Mouse (Mus musculus): ENCODE data around the gene Napb. TPM values are rescaled to one million over a fixed set of nuclear protein-coding genes. Genes with fewer than 3 reads are reported as not detected.

Napb gene
- polyA plus RNA-seq, 1 experiment from 2014 or later = 2.7 TPM

DNA sequence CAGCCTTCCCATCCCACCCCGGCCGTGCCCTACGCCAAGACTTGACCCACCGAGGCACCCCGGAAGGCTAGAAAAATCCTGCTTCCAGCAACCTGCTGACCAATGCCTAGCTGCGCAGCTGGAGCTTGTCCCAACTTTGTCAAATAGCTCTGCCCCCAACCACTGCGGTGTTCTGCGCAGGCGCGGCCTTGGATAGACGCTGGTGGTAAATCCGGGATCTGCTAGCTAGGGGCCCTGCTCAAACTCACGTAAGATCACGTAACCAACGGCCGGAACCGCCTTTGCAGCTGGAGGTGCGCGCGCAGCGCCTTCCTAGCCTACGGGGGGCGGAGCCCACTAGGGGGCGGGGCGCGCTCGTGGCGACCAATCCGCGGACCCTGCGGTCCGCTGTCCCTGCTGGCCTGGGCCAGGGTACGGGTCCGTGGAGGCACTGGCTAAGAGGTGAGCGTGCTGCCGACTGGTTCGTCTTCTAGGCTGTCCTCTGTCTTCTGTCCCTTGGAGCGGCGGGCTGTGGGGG is 51.4 kb downstream of the Napb start, which contains the start of gene Gzf1:
TSS of gene Gzf1 (plus strand) at position 249 of the 517 bp plus-strand sequence.
- Histone ChIP-seq H3K4me3 (ENCODE audit: low read length) (peak within 1 kb of the TSS; percentile 73), H3K9ac (ENCODE audit: low read depth, low read length) (peak within 1 kb of the TSS; percentile 79), H3K4me2 (replicated peaks; ENCODE audit: low read depth, low read length) (peak within 1 kb of the TSS; percentile 63), H3K4me1 (ENCODE audit: control insufficient read depth, insufficient read depth, low read length) (peaks cover 30% of the 10 kb centered on the region), H3K9me3 (ENCODE audit: control insufficient read depth, low read length) (no peaks in the 10 kb centered on the region), H3K36me3 (ENCODE audit: control insufficient read depth, insufficient read depth, low read length) (peaks cover 28% of the 10 kb centered on the region), H3K27ac (ENCODE audit: low read depth, low read length) (peak within 1 kb of the TSS; percentile 90), H3K27me3 (ENCODE audit: control insufficient read depth, insufficient read depth, low read length) (no peaks in the 10 kb centered on the region)
- WGBS = under 1% methylated on average over 36 of the region's 39 CpGs
- ATAC-seq (ENCODE audit: low FRiP score, low TSS enrichment) = peak; percentile 95

DNA sequence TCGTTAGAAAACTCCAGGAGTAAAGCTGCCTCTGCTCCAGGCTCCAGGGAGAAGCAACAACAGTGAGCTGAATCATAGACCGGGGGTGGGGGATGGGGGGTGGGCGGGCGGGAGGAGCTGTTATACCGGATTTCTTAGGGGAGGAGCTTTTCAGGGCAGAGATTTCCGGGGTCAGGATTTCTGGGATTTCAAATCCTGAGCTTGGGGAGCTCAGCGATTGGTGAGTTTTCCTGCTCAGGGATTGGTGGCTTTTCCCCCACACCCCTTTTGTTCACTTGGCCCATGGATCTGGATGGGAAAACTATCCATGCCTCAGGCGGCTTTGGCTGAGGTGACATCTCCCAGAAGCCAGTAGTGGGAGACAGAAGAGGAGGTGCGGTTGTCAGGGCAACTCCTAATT is 52.9 kb downstream of the Napb start:
- WGBS = 1% methylated on average over 9 of the region's 9 CpGs
- peak overlapping the region; percentile 63 for H3K4me2 ChIP-seq (replicated peaks; ENCODE audit: low read depth, low read length)
- no peaks in the 10 kb centered on the region for H3K27me3 ChIP-seq (ENCODE audit: control insufficient read depth, insufficient read depth, low read length)
- H3K27ac ChIP-seq (ENCODE audit: low read depth, low read length) = peak overlapping the region; percentile 90
- ATAC-seq (ENCODE audit: low FRiP score, low TSS enrichment) = peak; percentile 41
- peaks cover 28% of the 10 kb centered on the region for H3K36me3 ChIP-seq (ENCODE audit: control insufficient read depth, insufficient read depth, low read length)
- no peaks in the 10 kb centered on the region for H3K9me3 ChIP-seq (ENCODE audit: control insufficient read depth, low read length)
- H3K4me3 ChIP-seq (ENCODE audit: low read length) = peak overlapping the region; percentile 14
- H3K9ac ChIP-seq (ENCODE audit: low read depth, low read length) = peak overlapping the region; percentile 42; the same call in 1 of the 2 replicates
- peaks cover 30% of the 10 kb centered on the region for H3K4me1 ChIP-seq (ENCODE audit: control insufficient read depth, insufficient read depth, low read length)

DNA sequence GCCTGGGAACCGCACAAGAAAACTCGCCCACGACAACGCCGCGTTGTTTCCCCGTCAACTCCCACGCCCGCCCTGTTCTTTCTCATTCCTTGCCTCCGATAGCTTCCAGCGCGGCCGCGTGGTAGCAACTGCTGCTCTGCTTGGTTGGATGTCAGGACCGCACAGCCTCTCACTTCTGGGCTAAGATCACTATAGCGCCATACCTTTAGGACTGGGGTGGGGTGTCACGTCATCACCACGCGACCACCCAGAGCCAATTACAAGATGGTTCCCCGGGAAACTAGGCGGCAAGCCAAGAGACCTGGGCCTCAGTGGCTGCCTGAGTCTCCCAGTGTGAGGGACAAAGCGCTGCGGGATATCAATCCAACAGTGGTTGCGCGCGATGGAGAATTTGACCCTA is 54.5 kb downstream of the Napb start:
- H3K9ac ChIP-seq (ENCODE audit: low read depth, low read length) = peak overlapping the region; percentile 57
- no peaks in the 10 kb centered on the region for H3K9me3 ChIP-seq (ENCODE audit: control insufficient read depth, low read length)
- H3K4me3 ChIP-seq (ENCODE audit: low read length) = peak overlapping the region; percentile 44
- no peaks in the 10 kb centered on the region for H3K27me3 ChIP-seq (ENCODE audit: control insufficient read depth, insufficient read depth, low read length)
- H3K36me3 ChIP-seq (ENCODE audit: control insufficient read depth, insufficient read depth, low read length) = peaks cover 20% of the 10 kb centered on the region
- H3K4me2 ChIP-seq (replicated peaks; ENCODE audit: low read depth, low read length) = peak overlapping the region; percentile 55
- H3K27ac ChIP-seq (ENCODE audit: low read depth, low read length) = peak overlapping the region; percentile 90
- peak; percentile 21; the same call in 1 of the 2 replicates for ATAC-seq (ENCODE audit: low FRiP score, low TSS enrichment)
- H3K4me1 ChIP-seq (ENCODE audit: control insufficient read depth, insufficient read depth, low read length) = peaks cover 37% of the 10 kb centered on the region
- 4% methylated on average over 26 of the region's 26 CpGs for WGBS

DNA sequence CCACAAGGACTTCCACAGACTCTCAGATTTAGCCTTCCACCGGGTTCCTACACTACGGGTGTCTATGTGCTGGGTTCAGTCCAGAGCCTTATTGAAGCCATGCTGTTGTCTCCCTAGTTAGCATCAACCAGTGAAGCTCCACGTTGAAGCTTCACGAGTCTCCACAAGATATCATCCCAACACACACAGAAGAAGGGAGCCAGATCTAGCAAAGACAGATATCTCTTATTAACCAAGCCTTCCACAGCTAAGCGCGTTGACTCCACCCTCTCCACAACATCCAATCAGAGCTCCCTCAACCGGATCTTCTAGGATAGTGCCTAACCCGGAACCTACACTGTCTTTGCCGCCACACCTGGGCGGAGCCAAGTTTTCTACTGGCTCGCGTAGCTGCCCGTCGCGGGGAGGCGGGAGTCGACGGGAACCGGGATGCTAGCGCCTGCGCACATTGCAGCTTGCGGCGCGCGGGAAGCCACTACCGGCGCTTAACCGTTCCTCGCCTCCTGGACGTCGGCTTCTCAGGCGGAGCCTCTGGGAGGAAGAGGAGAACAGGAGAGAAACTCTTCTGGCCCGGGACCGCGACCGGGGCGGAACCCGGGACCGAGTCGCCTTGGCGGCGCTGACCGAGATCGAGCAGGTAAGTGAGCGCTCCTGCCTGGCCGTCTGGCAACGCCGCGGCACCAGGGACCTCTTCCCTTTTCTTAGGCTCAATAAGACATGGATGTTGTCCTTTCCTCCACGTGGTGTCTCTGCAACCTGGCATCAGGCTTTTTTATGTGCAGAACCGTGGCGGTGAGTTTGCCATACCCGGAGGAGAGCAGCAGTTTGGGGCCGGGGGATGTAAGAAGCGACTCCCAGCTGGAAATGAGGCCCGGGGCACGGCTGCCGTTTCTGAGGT is 59.8 kb downstream of the Napb start, which contains the start of gene Nxt1:
TSS of gene Nxt1 (plus strand) at position 403 of the 898 bp plus-strand sequence.
- peaks cover 7% of the 10 kb centered on the region; the same call in 1 of the 2 replicates for H3K4me1 ChIP-seq (ENCODE audit: control insufficient read depth, insufficient read depth, low read length)
- no peaks in the 10 kb centered on the region for H3K9me3 ChIP-seq (ENCODE audit: control insufficient read depth, low read length)
- H3K4me3 ChIP-seq (ENCODE audit: low read length) = peak within 1 kb of the TSS; percentile 90
- peak within 1 kb of the TSS; percentile 56; the same call in 1 of the 2 replicates for H3K27ac ChIP-seq (ENCODE audit: low read depth, low read length)
- H3K27me3 ChIP-seq (ENCODE audit: control insufficient read depth, insufficient read depth, low read length) = no peaks in the 10 kb centered on the region
- WGBS = under 1% methylated on average over 58 of the region's 58 CpGs
- H3K4me2 ChIP-seq (replicated peaks; ENCODE audit: low read depth, low read length) = peak within 1 kb of the TSS; percentile 74
- peak; percentile 100 for ATAC-seq (ENCODE audit: low FRiP score, low TSS enrichment)
- H3K9ac ChIP-seq (ENCODE audit: low read depth, low read length) = peak within 1 kb of the TSS; percentile 87
- peaks cover 20% of the 10 kb centered on the region for H3K36me3 ChIP-seq (ENCODE audit: control insufficient read depth, insufficient read depth, low read length)

DNA sequence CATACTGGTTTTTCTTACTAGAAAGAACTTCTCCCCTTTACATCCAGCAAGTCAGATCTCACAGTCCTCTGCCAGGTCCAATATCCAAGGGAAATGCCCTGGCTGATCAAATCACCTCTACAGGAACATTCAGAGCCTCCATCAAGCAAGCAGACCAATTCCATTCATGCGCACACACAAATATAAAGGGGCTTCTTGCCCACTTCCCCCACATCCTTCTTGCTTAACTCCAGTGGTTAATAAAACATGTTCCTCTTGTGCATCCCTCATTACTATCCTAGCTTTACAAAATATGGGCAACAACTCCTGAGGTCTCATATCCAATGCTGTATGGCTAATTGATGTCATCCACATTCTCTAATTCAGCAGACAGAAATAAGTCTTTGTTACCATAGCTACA is 68.8 kb downstream of the Napb start:
- WGBS = 92% methylated on average over 1 of the region's 1 CpGs
- H3K36me3 ChIP-seq (ENCODE audit: control insufficient read depth, insufficient read depth, low read length) = no peaks in the 10 kb centered on the region
- no peaks in the 10 kb centered on the region for H3K9me3 ChIP-seq (ENCODE audit: control insufficient read depth, low read length)
- no peak overlapping the region for H3K27ac ChIP-seq (ENCODE audit: low read depth, low read length)
- H3K4me1 ChIP-seq (ENCODE audit: control insufficient read depth, insufficient read depth, low read length) = no peaks in the 10 kb centered on the region
- no peak overlapping the region for H3K9ac ChIP-seq (ENCODE audit: low read depth, low read length)
- ATAC-seq (ENCODE audit: low FRiP score, low TSS enrichment) = no peak
- H3K4me2 ChIP-seq (replicated peaks; ENCODE audit: low read depth, low read length) = no peak overlapping the region
- no peaks in the 10 kb centered on the region for H3K27me3 ChIP-seq (ENCODE audit: control insufficient read depth, insufficient read depth, low read length)
- no peak overlapping the region for H3K4me3 ChIP-seq (ENCODE audit: low read length)

DNA sequence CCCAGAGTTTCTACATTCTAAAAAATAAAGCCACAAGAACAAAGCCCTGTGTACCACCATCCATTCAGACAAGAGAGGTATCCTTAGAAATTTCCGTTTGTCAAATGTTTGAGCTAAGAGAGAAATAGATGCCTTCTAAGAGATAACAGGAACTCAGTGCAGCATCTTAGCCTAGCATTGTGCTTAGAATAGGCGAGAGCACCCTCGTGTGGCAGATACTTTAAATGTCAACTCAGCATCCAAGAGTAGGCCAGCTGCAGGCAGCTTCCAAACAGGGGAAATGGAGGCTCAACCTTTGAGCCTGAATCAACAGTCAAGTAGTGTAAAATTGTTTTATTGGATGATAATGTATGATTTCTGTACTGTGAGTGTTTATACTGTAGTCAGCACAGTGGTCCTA is 77.3 kb downstream of the Napb start:
- peak; percentile 75; the same call in 1 of the 2 replicates for ATAC-seq (ENCODE audit: low FRiP score, low TSS enrichment)

DNA sequence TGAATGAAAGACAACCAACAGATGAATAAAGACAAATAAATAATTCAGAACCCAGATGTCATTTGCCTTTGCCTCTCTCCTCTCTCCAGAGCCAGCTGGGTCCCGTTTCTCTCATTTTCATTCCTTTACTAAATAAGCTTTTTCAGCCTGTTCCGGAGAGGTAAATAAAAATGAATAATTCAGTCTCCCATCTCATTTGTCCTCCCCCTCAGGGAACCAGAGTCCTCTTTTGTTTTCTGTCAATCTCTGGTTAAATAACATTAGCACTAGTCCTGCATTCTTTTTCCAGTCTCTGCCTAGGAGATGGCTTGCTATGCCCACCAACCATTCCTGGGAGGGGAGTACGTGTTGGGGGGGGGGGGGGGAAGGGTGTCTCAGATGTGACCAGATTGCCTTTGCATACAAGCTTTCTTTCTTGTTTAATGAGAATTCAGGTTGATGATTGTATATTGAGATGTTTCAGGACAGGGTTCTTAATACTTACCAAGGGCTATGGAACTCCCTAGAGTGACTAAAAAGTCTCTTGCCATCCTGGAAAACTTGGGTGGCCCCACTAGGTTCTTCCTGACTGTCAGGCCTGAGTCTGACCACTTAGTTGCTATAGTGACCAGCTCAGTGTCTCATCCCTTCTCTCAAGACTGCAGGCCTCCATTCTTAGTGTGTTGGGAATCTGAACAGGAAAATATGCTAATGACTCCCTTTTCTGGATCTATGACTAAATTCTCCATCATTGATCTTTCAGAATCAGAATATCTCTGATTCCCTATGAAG is 81.5 kb downstream of the Napb start:
- H3K4me2 ChIP-seq (replicated peaks; ENCODE audit: low read depth, low read length) = no peak overlapping the region
- no peak overlapping the region for H3K27ac ChIP-seq (ENCODE audit: low read depth, low read length)
- no peak for ATAC-seq (ENCODE audit: low FRiP score, low TSS enrichment)
- no peak overlapping the region for H3K9ac ChIP-seq (ENCODE audit: low read depth, low read length)
- H3K27me3 ChIP-seq (ENCODE audit: control insufficient read depth, insufficient read depth, low read length) = no peaks in the 10 kb centered on the region
- no peaks in the 10 kb centered on the region for H3K9me3 ChIP-seq (ENCODE audit: control insufficient read depth, low read length)
- H3K4me1 ChIP-seq (ENCODE audit: control insufficient read depth, insufficient read depth, low read length) = no peaks in the 10 kb centered on the region
- 57% methylated on average over 3 of the region's 3 CpGs for WGBS
- H3K4me3 ChIP-seq (ENCODE audit: low read length) = no peak overlapping the region
- no peaks in the 10 kb centered on the region for H3K36me3 ChIP-seq (ENCODE audit: control insufficient read depth, insufficient read depth, low read length)

More for the DNA sequence above, 77.3 kb downstream of the Napb start:
- Histone ChIP-seq H3K4me2 (replicated peaks; ENCODE audit: low read depth, low read length) (no peak overlapping the region), H3K9ac (ENCODE audit: low read depth, low read length) (no peak overlapping the region), H3K27me3 (ENCODE audit: control insufficient read depth, insufficient read depth, low read length) (no peaks in the 10 kb centered on the region), H3K36me3 (ENCODE audit: control insufficient read depth, insufficient read depth, low read length) (no peaks in the 10 kb centered on the region), H3K4me1 (ENCODE audit: control insufficient read depth, insufficient read depth, low read length) (no peaks in the 10 kb centered on the region), H3K27ac (ENCODE audit: low read depth, low read length) (no peak overlapping the region), H3K9me3 (ENCODE audit: control insufficient read depth, low read length) (no peaks in the 10 kb centered on the region), H3K4me3 (ENCODE audit: low read length) (no peak overlapping the region)
- WGBS = 6% methylated on average over 3 of the region's 3 CpGs

DNA sequence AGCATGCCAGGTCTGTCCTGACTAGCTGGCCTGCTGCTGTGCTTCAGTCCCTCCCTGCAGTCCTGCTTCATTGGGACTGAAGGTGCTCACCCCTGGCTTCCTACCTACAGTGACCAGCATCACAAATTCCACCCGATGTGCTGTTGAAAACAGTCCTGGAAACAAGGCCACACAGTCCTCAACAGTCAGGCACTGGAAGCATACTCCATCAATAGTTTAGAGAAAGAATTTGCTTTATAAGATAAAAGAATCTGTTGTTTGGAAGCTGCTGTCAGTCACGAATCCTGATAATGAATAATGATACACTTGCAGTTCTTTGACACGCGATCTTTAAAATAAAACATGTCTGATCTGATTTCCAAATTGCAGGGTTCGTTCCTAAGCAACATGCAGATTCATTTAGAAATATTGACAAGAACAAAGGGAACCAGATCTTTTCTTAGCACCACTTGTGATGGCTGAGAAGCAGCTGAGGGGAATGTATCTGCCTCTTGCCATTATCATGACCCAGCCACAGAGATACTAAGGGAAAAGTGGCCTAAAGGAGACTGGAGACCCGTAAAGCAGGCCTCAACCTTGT is 87.8 kb downstream of the Napb start:
- no peak for ATAC-seq (ENCODE audit: low FRiP score, low TSS enrichment)
- Histone ChIP-seq H3K36me3 (ENCODE audit: control insufficient read depth, insufficient read depth, low read length) (no peaks in the 10 kb centered on the region), H3K27me3 (ENCODE audit: control insufficient read depth, insufficient read depth, low read length) (no peaks in the 10 kb centered on the region), H3K4me2 (replicated peaks; ENCODE audit: low read depth, low read length) (no peak overlapping the region), H3K9me3 (ENCODE audit: control insufficient read depth, low read length) (no peaks in the 10 kb centered on the region), H3K4me3 (ENCODE audit: low read length) (no peak overlapping the region), H3K9ac (ENCODE audit: low read depth, low read length) (no peak overlapping the region), H3K4me1 (ENCODE audit: control insufficient read depth, insufficient read depth, low read length) (no peaks in the 10 kb centered on the region), H3K27ac (ENCODE audit: low read depth, low read length) (no peak overlapping the region)
- 91% methylated on average over 6 of the region's 6 CpGs for WGBS

Measured in kidney, embryonic 14.5 days (tissue).